Mouse (Mus musculus): ENCODE measurements at regions not wholly inside any gene's neighbourhood (a gene's known extent, or its start where the extent isn't known, plus 50 kb on each side); places are given as distances from the start of the nearest gene placed in this dataset.

DNA sequence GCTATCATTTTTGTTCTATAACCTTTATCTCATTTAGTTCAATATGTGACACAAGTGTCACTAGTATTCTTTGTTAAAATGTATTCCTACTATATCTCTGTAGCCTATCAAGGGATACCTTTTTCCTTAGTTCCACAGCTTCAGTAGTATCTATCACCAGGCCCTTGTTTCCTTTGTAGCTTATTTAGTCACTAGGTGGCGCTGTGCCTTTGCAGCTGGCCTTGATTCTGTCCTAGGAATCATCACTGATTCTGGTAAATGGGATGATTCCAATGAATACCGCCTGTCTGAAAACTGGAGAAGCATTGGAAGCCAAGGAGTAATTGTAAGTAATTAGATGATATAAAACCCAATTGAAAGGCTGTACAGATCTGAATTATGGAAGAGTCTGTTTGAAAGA is 139.3 kb downstream of the Dcaf12l2 start:
- DNase-seq (ENCODE audit: low spot score in 2 of 2): peak; percentile 6 to 17

Data from right cerebral cortex, adult 2 months (tissue).